ENCODE assay signal across 1 mouse cellular context in the genomic region with DNA sequence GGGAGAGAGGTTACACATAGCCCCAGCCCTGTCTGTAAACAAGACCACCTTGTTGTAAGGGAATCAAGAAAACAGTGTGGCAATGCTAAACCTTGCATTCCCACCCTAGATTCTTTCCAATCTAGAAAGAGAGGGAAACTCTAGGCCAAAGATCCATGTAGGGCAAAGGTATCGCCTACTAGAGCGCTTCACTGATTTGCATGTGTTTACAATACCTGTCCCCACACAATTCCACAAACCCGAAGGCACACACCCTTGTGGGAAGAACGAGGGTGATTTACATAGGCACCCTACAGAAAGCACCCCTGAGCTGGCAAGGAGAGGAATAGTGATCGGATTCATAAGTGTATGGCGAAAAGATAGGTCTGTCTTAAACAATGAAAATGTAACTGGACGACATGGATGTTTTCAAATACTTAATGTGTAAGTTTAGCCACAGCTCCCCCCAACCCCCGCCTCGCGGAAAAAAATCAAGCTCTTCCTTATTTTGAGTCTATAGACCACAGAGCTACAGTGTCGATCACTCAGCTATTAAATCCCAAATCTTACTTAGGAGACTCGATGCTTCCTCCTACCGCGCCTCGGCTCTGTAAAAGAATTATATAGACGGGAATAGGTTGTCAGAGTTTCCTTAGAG.
TF ChIP-seq lines count a peak whose summit lies in the region.

No protein-coding gene starts in this region.

TF ChIP-seq in MEL, 35 proteins besides CTCF, POLR2A, EP300 and RAD21 (continued from another document):
- TF ChIP-seq KAT2A (conservative IDR thresholded peaks at IDR 0.05; ENCODE audit: low read depth, low read length) (no peak), SMC3 (IDR thresholded peaks at IDR 0.05; ENCODE audit: low read depth, low read length) (no peak), CHD2 (IDR thresholded peaks at IDR 0.05; ENCODE audit: low read length) (no peak), MEF2A (IDR thresholded peaks at IDR 0.05; ENCODE audit: extremely low read depth, insufficient replicate concordance, low read depth, low read length, poor library complexity, severe bottlenecking) (no peak), TCF12 (IDR thresholded peaks at IDR 0.05; ENCODE audit: low read depth, low read length) (no peak), POLR2AphosphoS5 (IDR thresholded peaks at IDR 0.05; ENCODE audit: borderline replicate concordance, low read depth, low read length) (no peak), MAFK (IDR thresholded peaks at IDR 0.05; ENCODE audit: borderline replicate concordance, low read depth, low read length) (no peak), GATA1 (IDR thresholded peaks at IDR 0.05; ENCODE audit: low read depth, low read length) (no peak), USF1 (IDR thresholded peaks at IDR 0.05; ENCODE audit: low read depth, low read length) (no peak), GABPA (IDR thresholded peaks at IDR 0.05; ENCODE audit: low read depth, low read length) (no peak), MAZ (IDR thresholded peaks at IDR 0.05; ENCODE audit: low read depth, low read length) (0 out of 2 replicates have a peak, but pooled peaks have one; percentile 55), MXI1 (IDR thresholded peaks at IDR 0.05; ENCODE audit: low read depth, low read length) (peak; percentile 33; the same call in 1 of the 2 replicates), RCOR1 (IDR thresholded peaks at IDR 0.05; ENCODE audit: low read depth, low read length) (peak; percentile 58)
